Mouse (Mus musculus): Measurements from ENCODE around the gene Kctd14. TPM values are rescaled to one million over a fixed set of nuclear protein-coding genes. Genes with fewer than 3 reads are reported as not detected.

The Kctd14 gene
- polyA plus RNA-seq, 1 experiment from 2014 or later: 9.4 TPM

GRCm38 (mm10) chr7:97418717-97419116 is 32.4 kb upstream of the Kctd14 start:
- H3K4me3 ChIP-seq (ENCODE audit: low read depth, low read length): no peak overlapping the region
- ATAC-seq (ENCODE audit: low read depth): no peak
- H3K4me2 ChIP-seq (ENCODE audit: low read depth, low read length): no peak overlapping the region
- H3K27ac ChIP-seq (ENCODE audit: low read length): no peak overlapping the region
- H3K36me3 ChIP-seq (ENCODE audit: control insufficient read depth, insufficient read depth): no peaks in the 10 kb centered on the region
- WGBS (ENCODE audit: insufficient replicate concordance): 68% methylated on average over 5 of the region's 5 CpGs
- no peaks in the 10 kb centered on the region for H3K4me1 ChIP-seq (ENCODE audit: control insufficient read depth, low read depth, low read length)
- H3K9me3 ChIP-seq (replicated peaks; ENCODE audit: control insufficient read depth, low read length): no peaks in the 10 kb centered on the region
- H3K27me3 ChIP-seq (ENCODE audit: control insufficient read depth, insufficient read depth, low read depth, low read length): no peaks in the 10 kb centered on the region
- no peak overlapping the region for H3K9ac ChIP-seq (ENCODE audit: low read depth, low read length)

- Histone ChIP-seq H3K4me1 (ENCODE audit: control insufficient read depth, low read depth, low read length) (no peaks in the 10 kb centered on the region), H3K36me3 (ENCODE audit: control insufficient read depth, insufficient read depth) (no peaks in the 10 kb centered on the region), H3K9me3 (replicated peaks; ENCODE audit: control insufficient read depth, low read length) (no peaks in the 10 kb centered on the region), H3K9ac (ENCODE audit: low read depth, low read length) (no peak overlapping the region), H3K27me3 (ENCODE audit: control insufficient read depth, insufficient read depth, low read depth, low read length) (no peaks in the 10 kb centered on the region), H3K4me2 (ENCODE audit: low read depth, low read length) (no peak overlapping the region), H3K27ac (ENCODE audit: low read length) (no peak overlapping the region), H3K4me3 (ENCODE audit: low read depth, low read length) (no peak overlapping the region)
- 70% methylated on average over 5 of the region's 5 CpGs for WGBS (ENCODE audit: insufficient replicate concordance)
- ATAC-seq (ENCODE audit: low read depth): no peak
Observed at GRCm38 (mm10) chr7:97419163-97419562, 32.0 kb upstream of the Kctd14 start.

GRCm38 (mm10) chr7:97420406-97420805 is 30.7 kb upstream of the Kctd14 start:
- Histone ChIP-seq H3K36me3 (ENCODE audit: control insufficient read depth, insufficient read depth) (no peaks in the 10 kb centered on the region), H3K27me3 (ENCODE audit: control insufficient read depth, insufficient read depth, low read depth, low read length) (no peaks in the 10 kb centered on the region), H3K9me3 (replicated peaks; ENCODE audit: control insufficient read depth, low read length) (no peaks in the 10 kb centered on the region), H3K4me2 (ENCODE audit: low read depth, low read length) (no peak overlapping the region), H3K9ac (ENCODE audit: low read depth, low read length) (no peak overlapping the region), H3K4me3 (ENCODE audit: low read depth, low read length) (no peak overlapping the region), H3K4me1 (ENCODE audit: control insufficient read depth, low read depth, low read length) (no peaks in the 10 kb centered on the region), H3K27ac (ENCODE audit: low read length) (no peak overlapping the region)
- no peak for ATAC-seq (ENCODE audit: low read depth)
- 54% methylated on average over 1 of the region's 1 CpGs for WGBS (ENCODE audit: insufficient replicate concordance)

- Histone ChIP-seq H3K27ac (ENCODE audit: low read length) (no peak overlapping the region), H3K4me3 (ENCODE audit: low read depth, low read length) (no peak overlapping the region), H3K9ac (ENCODE audit: low read depth, low read length) (no peak overlapping the region), H3K4me1 (ENCODE audit: control insufficient read depth, low read depth, low read length) (no peaks in the 10 kb centered on the region), H3K9me3 (replicated peaks; ENCODE audit: control insufficient read depth, low read length) (no peaks in the 10 kb centered on the region), H3K36me3 (ENCODE audit: control insufficient read depth, insufficient read depth) (no peaks in the 10 kb centered on the region), H3K4me2 (ENCODE audit: low read depth, low read length) (no peak overlapping the region), H3K27me3 (ENCODE audit: control insufficient read depth, insufficient read depth, low read depth, low read length) (no peaks in the 10 kb centered on the region)
- no peak for ATAC-seq (ENCODE audit: low read depth)
- WGBS (ENCODE audit: insufficient replicate concordance): 60% methylated on average over 8 of the region's 8 CpGs
Observed at GRCm38 (mm10) chr7:97420958-97421651, 30.0 kb upstream of the Kctd14 start.

- Histone ChIP-seq H3K4me3 (ENCODE audit: low read depth, low read length) (no peak overlapping the region), H3K9ac (ENCODE audit: low read depth, low read length) (no peak overlapping the region), H3K4me1 (ENCODE audit: control insufficient read depth, low read depth, low read length) (no peaks in the 10 kb centered on the region), H3K9me3 (replicated peaks; ENCODE audit: control insufficient read depth, low read length) (no peaks in the 10 kb centered on the region), H3K27me3 (ENCODE audit: control insufficient read depth, insufficient read depth, low read depth, low read length) (no peaks in the 10 kb centered on the region), H3K4me2 (ENCODE audit: low read depth, low read length) (no peak overlapping the region), H3K27ac (ENCODE audit: low read length) (no peak overlapping the region), H3K36me3 (ENCODE audit: control insufficient read depth, insufficient read depth) (no peaks in the 10 kb centered on the region)
- no peak; the same call in 1 of the 2 replicates for ATAC-seq (ENCODE audit: low read depth)
- WGBS (ENCODE audit: insufficient replicate concordance): 38% methylated on average over 5 of the region's 5 CpGs
Observed at GRCm38 (mm10) chr7:97423754-97424153, 27.4 kb upstream of the Kctd14 start.

GRCm38 (mm10) chr7:97424621-97425245 is 26.4 kb upstream of the Kctd14 start:
- Histone ChIP-seq H3K36me3 (ENCODE audit: control insufficient read depth, insufficient read depth) (no peaks in the 10 kb centered on the region), H3K27me3 (ENCODE audit: control insufficient read depth, insufficient read depth, low read depth, low read length) (no peaks in the 10 kb centered on the region), H3K4me1 (ENCODE audit: control insufficient read depth, low read depth, low read length) (no peaks in the 10 kb centered on the region), H3K9me3 (replicated peaks; ENCODE audit: control insufficient read depth, low read length) (no peaks in the 10 kb centered on the region), H3K4me3 (ENCODE audit: low read depth, low read length) (no peak overlapping the region), H3K4me2 (ENCODE audit: low read depth, low read length) (no peak overlapping the region), H3K27ac (ENCODE audit: low read length) (no peak overlapping the region), H3K9ac (ENCODE audit: low read depth, low read length) (no peak overlapping the region)
- 8% methylated on average over 12 of the region's 12 CpGs for WGBS (ENCODE audit: insufficient replicate concordance)
- peak; percentile 71 for ATAC-seq (ENCODE audit: low read depth)

- no peak for ATAC-seq (ENCODE audit: low read depth)
- H3K36me3 ChIP-seq (ENCODE audit: control insufficient read depth, insufficient read depth): no peaks in the 10 kb centered on the region
- H3K27ac ChIP-seq (ENCODE audit: low read length): no peak overlapping the region
- H3K9ac ChIP-seq (ENCODE audit: low read depth, low read length): no peak overlapping the region
- WGBS (ENCODE audit: insufficient replicate concordance): 51% methylated on average over 6 of the region's 6 CpGs
- no peak overlapping the region for H3K4me3 ChIP-seq (ENCODE audit: low read depth, low read length)
- H3K9me3 ChIP-seq (replicated peaks; ENCODE audit: control insufficient read depth, low read length): no peaks in the 10 kb centered on the region
- no peak overlapping the region for H3K4me2 ChIP-seq (ENCODE audit: low read depth, low read length)
- no peaks in the 10 kb centered on the region for H3K4me1 ChIP-seq (ENCODE audit: control insufficient read depth, low read depth, low read length)
- no peaks in the 10 kb centered on the region for H3K27me3 ChIP-seq (ENCODE audit: control insufficient read depth, insufficient read depth, low read depth, low read length)
Observed at GRCm38 (mm10) chr7:97426566-97426965, 24.6 kb upstream of the Kctd14 start.

- no peak overlapping the region for H3K4me2 ChIP-seq (ENCODE audit: low read depth, low read length)
- no peak overlapping the region for H3K4me3 ChIP-seq (ENCODE audit: low read depth, low read length)
- no peak for ATAC-seq (ENCODE audit: low read depth)
- no peaks in the 10 kb centered on the region for H3K27me3 ChIP-seq (ENCODE audit: control insufficient read depth, insufficient read depth, low read depth, low read length)
- H3K36me3 ChIP-seq (ENCODE audit: control insufficient read depth, insufficient read depth): no peaks in the 10 kb centered on the region
- no peak overlapping the region for H3K27ac ChIP-seq (ENCODE audit: low read length)
- 70% methylated on average over 6 of the region's 6 CpGs for WGBS (ENCODE audit: insufficient replicate concordance)
- no peaks in the 10 kb centered on the region for H3K4me1 ChIP-seq (ENCODE audit: control insufficient read depth, low read depth, low read length)
- H3K9ac ChIP-seq (ENCODE audit: low read depth, low read length): no peak overlapping the region
- no peaks in the 10 kb centered on the region for H3K9me3 ChIP-seq (replicated peaks; ENCODE audit: control insufficient read depth, low read length)
Observed at GRCm38 (mm10) chr7:97427296-97427695, 23.8 kb upstream of the Kctd14 start.

- ATAC-seq (ENCODE audit: low read depth): no peak
- no peak overlapping the region for H3K27ac ChIP-seq (ENCODE audit: low read length)
- H3K4me1 ChIP-seq (ENCODE audit: control insufficient read depth, low read depth, low read length): no peaks in the 10 kb centered on the region
Observed at GRCm38 (mm10) chr7:97427778-97428420, 23.2 kb upstream of the Kctd14 start.

More at GRCm38 (mm10) chr7:97427778-97428420, 23.2 kb upstream of the Kctd14 start:
- no peak overlapping the region for H3K4me3 ChIP-seq (ENCODE audit: low read depth, low read length)
- no peaks in the 10 kb centered on the region for H3K27me3 ChIP-seq (ENCODE audit: control insufficient read depth, insufficient read depth, low read depth, low read length)
- H3K4me2 ChIP-seq (ENCODE audit: low read depth, low read length): no peak overlapping the region
- no peaks in the 10 kb centered on the region for H3K36me3 ChIP-seq (ENCODE audit: control insufficient read depth, insufficient read depth)
- 66% methylated on average over 5 of the region's 5 CpGs for WGBS (ENCODE audit: insufficient replicate concordance)
- H3K9me3 ChIP-seq (replicated peaks; ENCODE audit: control insufficient read depth, low read length): no peaks in the 10 kb centered on the region
- H3K9ac ChIP-seq (ENCODE audit: low read depth, low read length): no peak overlapping the region

Measured in liver, embryonic 16.5 days (tissue).